Mouse (Mus musculus): Measurements from ENCODE around the gene Olfml1. TPM values are rescaled to one million over a fixed set of nuclear protein-coding genes. Genes with fewer than 3 reads are reported as not detected.

Gene Olfml1
- polyA plus RNA-seq, 1 experiment from 2014 or later: 8.2 TPM

GRCm38 (mm10) chr7:107568971-107569370 lies 1.7 kb downstream of the Olfml1 start:
- Histone ChIP-seq H3K27ac (ENCODE audit: low read depth, low read length) (no peak overlapping the region), H3K4me1 (ENCODE audit: control insufficient read depth, insufficient read depth, low read length) (no peaks in the 10 kb centered on the region), H3K27me3 (ENCODE audit: control insufficient read depth, insufficient read depth, low read length) (no peaks in the 10 kb centered on the region), H3K9me3 (replicated peaks; ENCODE audit: control insufficient read depth, low read length) (no peaks in the 10 kb centered on the region), H3K9ac (ENCODE audit: low read depth, low read length) (no peak overlapping the region), H3K4me3 (ENCODE audit: low read depth, low read length) (no peak overlapping the region), H3K36me3 (ENCODE audit: control insufficient read depth, insufficient read depth, low read length) (no peaks in the 10 kb centered on the region), H3K4me2 (no peak overlapping the region)
- no peak for ATAC-seq (replicated peaks; ENCODE audit: insufficient number of reproducible peaks, low FRiP score, low TSS enrichment)
- 69% methylated on average over 4 of the region's 4 CpGs for WGBS (ENCODE audit: insufficient replicate concordance)

GRCm38 (mm10) chr7:107573856-107574255 lies 6.6 kb downstream of the Olfml1 start:
- no peaks in the 10 kb centered on the region for H3K4me1 ChIP-seq (ENCODE audit: control insufficient read depth, insufficient read depth, low read length)
- no peaks in the 10 kb centered on the region for H3K9me3 ChIP-seq (replicated peaks; ENCODE audit: control insufficient read depth, low read length)
- no peak overlapping the region for H3K27ac ChIP-seq (ENCODE audit: low read depth, low read length)
- no peak overlapping the region for H3K9ac ChIP-seq (ENCODE audit: low read depth, low read length)
- ATAC-seq (replicated peaks; ENCODE audit: insufficient number of reproducible peaks, low FRiP score, low TSS enrichment): no peak
- H3K4me3 ChIP-seq (ENCODE audit: low read depth, low read length): no peak overlapping the region
- H3K36me3 ChIP-seq (ENCODE audit: control insufficient read depth, insufficient read depth, low read length): no peaks in the 10 kb centered on the region
- no peaks in the 10 kb centered on the region for H3K27me3 ChIP-seq (ENCODE audit: control insufficient read depth, insufficient read depth, low read length)
- WGBS (ENCODE audit: insufficient replicate concordance): 58% methylated on average over 2 of the region's 2 CpGs
- no peak overlapping the region for H3K4me2 ChIP-seq

- 59% methylated on average over 3 of the region's 3 CpGs for WGBS (ENCODE audit: insufficient replicate concordance)
- ATAC-seq (replicated peaks; ENCODE audit: insufficient number of reproducible peaks, low FRiP score, low TSS enrichment): no peak
- no peak overlapping the region for H3K4me3 ChIP-seq (ENCODE audit: low read depth, low read length)
- H3K27ac ChIP-seq (ENCODE audit: low read depth, low read length): no peak overlapping the region
- no peaks in the 10 kb centered on the region for H3K27me3 ChIP-seq (ENCODE audit: control insufficient read depth, insufficient read depth, low read length)
- H3K9me3 ChIP-seq (replicated peaks; ENCODE audit: control insufficient read depth, low read length): no peaks in the 10 kb centered on the region
- no peaks in the 10 kb centered on the region for H3K36me3 ChIP-seq (ENCODE audit: control insufficient read depth, insufficient read depth, low read length)
- no peak overlapping the region for H3K4me2 ChIP-seq
- H3K4me1 ChIP-seq (ENCODE audit: control insufficient read depth, insufficient read depth, low read length): no peaks in the 10 kb centered on the region
- H3K9ac ChIP-seq (ENCODE audit: low read depth, low read length): no peak overlapping the region
Observed at GRCm38 (mm10) chr7:107574276-107574675, 7.0 kb downstream of the Olfml1 start.

- H3K27ac ChIP-seq (ENCODE audit: low read depth, low read length): no peak overlapping the region
- H3K27me3 ChIP-seq (ENCODE audit: control insufficient read depth, insufficient read depth, low read length): no peaks in the 10 kb centered on the region
- H3K9ac ChIP-seq (ENCODE audit: low read depth, low read length): no peak overlapping the region
- no peak overlapping the region for H3K4me3 ChIP-seq (ENCODE audit: low read depth, low read length)
- H3K4me2 ChIP-seq: no peak overlapping the region
- ATAC-seq (replicated peaks; ENCODE audit: insufficient number of reproducible peaks, low FRiP score, low TSS enrichment): no peak
- H3K4me1 ChIP-seq (ENCODE audit: control insufficient read depth, insufficient read depth, low read length): 0 out of 2 replicates have a peak, but pooled peaks cover 5% of the 10 kb centered on the region
- H3K9me3 ChIP-seq (replicated peaks; ENCODE audit: control insufficient read depth, low read length): no peaks in the 10 kb centered on the region
- WGBS (ENCODE audit: insufficient replicate concordance): 21% methylated on average over 2 of the region's 2 CpGs
- no peaks in the 10 kb centered on the region for H3K36me3 ChIP-seq (ENCODE audit: control insufficient read depth, insufficient read depth, low read length)
Observed at GRCm38 (mm10) chr7:107592641-107593040, 25.4 kb downstream of the Olfml1 start.

GRCm38 (mm10) chr7:107593904-107594303 lies 26.7 kb downstream of the Olfml1 start:
- WGBS (ENCODE audit: insufficient replicate concordance): 39% methylated on average over 7 of the region's 7 CpGs
- Histone ChIP-seq H3K36me3 (ENCODE audit: control insufficient read depth, insufficient read depth, low read length) (no peaks in the 10 kb centered on the region), H3K27me3 (ENCODE audit: control insufficient read depth, insufficient read depth, low read length) (no peaks in the 10 kb centered on the region), H3K9me3 (replicated peaks; ENCODE audit: control insufficient read depth, low read length) (no peaks in the 10 kb centered on the region), H3K4me2 (peak overlapping the region; percentile 98), H3K27ac (ENCODE audit: low read depth, low read length) (0 out of 2 replicates have a peak overlapping the region, but pooled peaks have one; percentile 46), H3K9ac (ENCODE audit: low read depth, low read length) (no peak overlapping the region; the same call in 1 of the 2 replicates), H3K4me3 (ENCODE audit: low read depth, low read length) (no peak overlapping the region), H3K4me1 (ENCODE audit: control insufficient read depth, insufficient read depth, low read length) (0 out of 2 replicates have a peak, but pooled peaks cover 5% of the 10 kb centered on the region)
- no peak for ATAC-seq (replicated peaks; ENCODE audit: insufficient number of reproducible peaks, low FRiP score, low TSS enrichment)

- WGBS (ENCODE audit: insufficient replicate concordance): 2% methylated on average over 16 of the region's 16 CpGs
- Histone ChIP-seq H3K27me3 (ENCODE audit: control insufficient read depth, insufficient read depth, low read length) (no peaks in the 10 kb centered on the region), H3K36me3 (ENCODE audit: control insufficient read depth, insufficient read depth, low read length) (no peaks in the 10 kb centered on the region), H3K4me1 (ENCODE audit: control insufficient read depth, insufficient read depth, low read length) (0 out of 2 replicates have a peak, but pooled peaks cover 5% of the 10 kb centered on the region), H3K4me2 (peak overlapping the region; percentile 98), H3K9me3 (replicated peaks; ENCODE audit: control insufficient read depth, low read length) (no peaks in the 10 kb centered on the region), H3K4me3 (ENCODE audit: low read depth, low read length) (peak overlapping the region; percentile 64), H3K27ac (ENCODE audit: low read depth, low read length) (0 out of 2 replicates have a peak overlapping the region, but pooled peaks have one; percentile 46), H3K9ac (ENCODE audit: low read depth, low read length) (peak overlapping the region; percentile 70)
- ATAC-seq (replicated peaks; ENCODE audit: insufficient number of reproducible peaks, low FRiP score, low TSS enrichment): peak; percentile 60
Observed at GRCm38 (mm10) chr7:107594325-107594856, 27.1 kb downstream of the Olfml1 start.

GRCm38 (mm10) chr7:107594857-107595402 lies 27.7 kb downstream of the Olfml1 start, which contains the start of gene Ppfibp2:
Gene Ppfibp2 (plus strand): TSS chr7:107595207.
- ATAC-seq (replicated peaks; ENCODE audit: insufficient number of reproducible peaks, low FRiP score, low TSS enrichment): peak; percentile 93
- H3K4me3 ChIP-seq (ENCODE audit: low read depth, low read length): peak within 1 kb of the TSS; percentile 64
- H3K4me2 ChIP-seq: peak within 1 kb of the TSS; percentile 98
- H3K27me3 ChIP-seq (ENCODE audit: control insufficient read depth, insufficient read depth, low read length): no peaks in the 10 kb centered on the region
- H3K9ac ChIP-seq (ENCODE audit: low read depth, low read length): peak within 1 kb of the TSS; percentile 70
- H3K27ac ChIP-seq (ENCODE audit: low read depth, low read length): 0 out of 2 replicates have a peak within 1 kb of the TSS, but pooled peaks have one; percentile 46
- under 1% methylated on average over 19 of the region's 24 CpGs for WGBS (ENCODE audit: insufficient replicate concordance)
- 0 out of 2 replicates have a peak, but pooled peaks cover 5% of the 10 kb centered on the region for H3K4me1 ChIP-seq (ENCODE audit: control insufficient read depth, insufficient read depth, low read length)
- no peaks in the 10 kb centered on the region for H3K9me3 ChIP-seq (replicated peaks; ENCODE audit: control insufficient read depth, low read length)
- no peaks in the 10 kb centered on the region for H3K36me3 ChIP-seq (ENCODE audit: control insufficient read depth, insufficient read depth, low read length)

GRCm38 (mm10) chr7:107595426-107595825 lies 28.2 kb downstream of the Olfml1 start:
- WGBS (ENCODE audit: insufficient replicate concordance): 14% methylated on average over 13 of the region's 13 CpGs

GRCm38 (mm10) chr7:107596753-107597152 lies 29.5 kb downstream of the Olfml1 start:
- Histone ChIP-seq H3K9me3 (replicated peaks; ENCODE audit: control insufficient read depth, low read length) (no peaks in the 10 kb centered on the region), H3K27ac (ENCODE audit: low read depth, low read length) (no peak overlapping the region), H3K4me1 (ENCODE audit: control insufficient read depth, insufficient read depth, low read length) (0 out of 2 replicates have a peak, but pooled peaks cover 5% of the 10 kb centered on the region), H3K4me2 (no peak overlapping the region), H3K36me3 (ENCODE audit: control insufficient read depth, insufficient read depth, low read length) (no peaks in the 10 kb centered on the region), H3K27me3 (ENCODE audit: control insufficient read depth, insufficient read depth, low read length) (no peaks in the 10 kb centered on the region), H3K4me3 (ENCODE audit: low read depth, low read length) (no peak overlapping the region), H3K9ac (ENCODE audit: low read depth, low read length) (no peak overlapping the region)
- no peak for ATAC-seq (replicated peaks; ENCODE audit: insufficient number of reproducible peaks, low FRiP score, low TSS enrichment)

More at GRCm38 (mm10) chr7:107595426-107595825, 28.2 kb downstream of the Olfml1 start:
- Histone ChIP-seq H3K4me3 (ENCODE audit: low read depth, low read length) (peak overlapping the region; percentile 64), H3K27me3 (ENCODE audit: control insufficient read depth, insufficient read depth, low read length) (no peaks in the 10 kb centered on the region), H3K9ac (ENCODE audit: low read depth, low read length) (peak overlapping the region; percentile 70), H3K36me3 (ENCODE audit: control insufficient read depth, insufficient read depth, low read length) (no peaks in the 10 kb centered on the region), H3K27ac (ENCODE audit: low read depth, low read length) (no peak overlapping the region), H3K4me1 (ENCODE audit: control insufficient read depth, insufficient read depth, low read length) (0 out of 2 replicates have a peak, but pooled peaks cover 5% of the 10 kb centered on the region), H3K9me3 (replicated peaks; ENCODE audit: control insufficient read depth, low read length) (no peaks in the 10 kb centered on the region), H3K4me2 (peak overlapping the region; percentile 98)
- ATAC-seq (replicated peaks; ENCODE audit: insufficient number of reproducible peaks, low FRiP score, low TSS enrichment): no peak
